Mouse (Mus musculus): ENCODE results near the gene Cox14.

GRCm38 (mm10) chr15:99735631-99736030 is 10.2 kb downstream of the Cox14 start:
- TF ChIP-seq CTCF (IDR thresholded peaks at IDR 0.05; ENCODE audit: control insufficient read depth, insufficient read depth, low read length), result no peak
- no peak for TF ChIP-seq POLR2A (IDR thresholded peaks at IDR 0.05; ENCODE audit: borderline replicate concordance, control insufficient read depth, low read depth, low read length)

Data from bone marrow, adult 2 months (tissue).